Mouse (Mus musculus): ENCODE results near the gene 2900011O08Rik. TPM values are rescaled to one million over a fixed set of nuclear protein-coding genes. Genes with fewer than 3 reads are reported as not detected.

The 2900011O08Rik gene
- polyA plus RNA-seq, 1 experiment from 2014 or later = 1.5 TPM

DNA sequence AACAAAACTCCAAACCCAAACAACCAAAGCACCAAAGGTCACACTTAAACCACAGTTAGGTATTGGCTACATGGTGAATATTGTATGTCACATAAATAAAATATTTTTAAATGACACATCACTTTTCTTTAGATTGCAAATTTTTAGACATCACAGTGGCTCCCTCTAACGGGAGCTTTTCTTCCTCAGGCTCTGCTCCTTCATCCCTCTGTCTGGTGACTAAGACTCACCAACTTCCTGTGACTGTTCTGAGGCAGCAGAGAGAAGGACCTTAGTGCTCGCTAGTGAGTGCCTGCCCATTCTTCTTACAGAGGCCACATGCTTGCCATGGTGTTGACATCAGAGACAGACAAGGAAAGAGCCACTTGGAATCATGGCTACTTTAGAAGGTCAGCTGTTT is 125.7 kb downstream of the 2900011O08Rik start:
- Histone ChIP-seq H3K9me3 (ENCODE audit: control insufficient read depth, low read length) (no peaks in the 10 kb centered on the region), H3K27ac (ENCODE audit: low read depth, low read length) (no peak overlapping the region), H3K27me3 (ENCODE audit: control insufficient read depth, insufficient read depth, low read length) (no peaks in the 10 kb centered on the region), H3K9ac (ENCODE audit: low read depth, low read length) (no peak overlapping the region), H3K36me3 (ENCODE audit: control insufficient read depth, insufficient read depth, low read length) (peaks cover 75% of the 10 kb centered on the region), H3K4me3 (ENCODE audit: low read length) (no peak overlapping the region), H3K4me2 (replicated peaks; ENCODE audit: low read depth, low read length) (no peak overlapping the region), H3K4me1 (ENCODE audit: control insufficient read depth, insufficient read depth, low read length) (no peaks in the 10 kb centered on the region)
- WGBS = 78% methylated on average over 2 of the region's 2 CpGs
- no peak for ATAC-seq (ENCODE audit: low FRiP score, low TSS enrichment)

- Histone ChIP-seq H3K27me3 (ENCODE audit: control insufficient read depth, insufficient read depth, low read length) (no peaks in the 10 kb centered on the region), H3K4me1 (ENCODE audit: control insufficient read depth, insufficient read depth, low read length) (no peaks in the 10 kb centered on the region), H3K27ac (ENCODE audit: low read depth, low read length) (no peak overlapping the region), H3K9me3 (ENCODE audit: control insufficient read depth, low read length) (no peaks in the 10 kb centered on the region), H3K9ac (ENCODE audit: low read depth, low read length) (no peak overlapping the region), H3K4me3 (ENCODE audit: low read length) (no peak overlapping the region), H3K4me2 (replicated peaks; ENCODE audit: low read depth, low read length) (no peak overlapping the region), H3K36me3 (ENCODE audit: control insufficient read depth, insufficient read depth, low read length) (peaks cover 82% of the 10 kb centered on the region)
- 98% methylated on average over 3 of the region's 3 CpGs for WGBS
- no peak for ATAC-seq (ENCODE audit: low FRiP score, low TSS enrichment)
Measured at GRCm38 (mm10) chr16:14112742-14113141, 126.3 kb downstream of the 2900011O08Rik start.

- Histone ChIP-seq H3K9ac (ENCODE audit: low read depth, low read length) (no peak overlapping the region), H3K27ac (ENCODE audit: low read depth, low read length) (no peak overlapping the region), H3K9me3 (ENCODE audit: control insufficient read depth, low read length) (no peaks in the 10 kb centered on the region), H3K36me3 (ENCODE audit: control insufficient read depth, insufficient read depth, low read length) (peaks cover 70% of the 10 kb centered on the region), H3K4me2 (replicated peaks; ENCODE audit: low read depth, low read length) (no peak overlapping the region), H3K4me1 (ENCODE audit: control insufficient read depth, insufficient read depth, low read length) (no peaks in the 10 kb centered on the region), H3K27me3 (ENCODE audit: control insufficient read depth, insufficient read depth, low read length) (no peaks in the 10 kb centered on the region), H3K4me3 (ENCODE audit: low read length) (no peak overlapping the region)
- WGBS = 83% methylated on average over 2 of the region's 2 CpGs
- ATAC-seq (ENCODE audit: low FRiP score, low TSS enrichment) = no peak
Measured at GRCm38 (mm10) chr16:14117299-14117698, 130.9 kb downstream of the 2900011O08Rik start.

DNA sequence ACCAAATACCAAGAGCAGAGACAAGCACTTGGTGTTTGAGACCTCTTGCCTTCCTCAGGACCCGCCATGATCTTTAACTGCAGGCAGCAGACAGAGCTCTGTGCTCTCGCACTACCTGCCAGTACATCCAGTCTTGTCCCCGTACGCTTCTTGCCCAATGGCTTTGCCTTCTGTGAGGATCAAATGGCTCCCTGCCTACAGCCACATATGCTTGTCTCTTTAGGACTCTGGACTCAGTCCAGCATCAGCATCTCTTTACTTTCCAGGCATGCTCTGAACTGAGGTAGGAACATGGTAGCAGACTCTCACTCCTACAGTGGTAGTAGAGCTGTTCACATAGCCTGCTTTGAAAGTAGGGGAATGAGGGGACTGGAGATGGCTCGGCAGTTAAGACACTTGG is 134.5 kb downstream of the 2900011O08Rik start:
- H3K36me3 ChIP-seq (ENCODE audit: control insufficient read depth, insufficient read depth, low read length) = peaks cover 74% of the 10 kb centered on the region
- no peak for ATAC-seq (ENCODE audit: low FRiP score, low TSS enrichment)
- H3K9me3 ChIP-seq (ENCODE audit: control insufficient read depth, low read length) = no peaks in the 10 kb centered on the region
- H3K4me2 ChIP-seq (replicated peaks; ENCODE audit: low read depth, low read length) = no peak overlapping the region
- no peak overlapping the region for H3K27ac ChIP-seq (ENCODE audit: low read depth, low read length)
- H3K9ac ChIP-seq (ENCODE audit: low read depth, low read length) = no peak overlapping the region
- H3K4me3 ChIP-seq (ENCODE audit: low read length) = no peak overlapping the region
- no peaks in the 10 kb centered on the region for H3K4me1 ChIP-seq (ENCODE audit: control insufficient read depth, insufficient read depth, low read length)
- 96% methylated on average over 5 of the region's 5 CpGs for WGBS
- H3K27me3 ChIP-seq (ENCODE audit: control insufficient read depth, insufficient read depth, low read length) = no peaks in the 10 kb centered on the region

- Histone ChIP-seq H3K27me3 (ENCODE audit: control insufficient read depth, insufficient read depth, low read length) (no peaks in the 10 kb centered on the region), H3K9me3 (ENCODE audit: control insufficient read depth, low read length) (no peaks in the 10 kb centered on the region), H3K4me3 (ENCODE audit: low read length) (no peak overlapping the region), H3K4me1 (ENCODE audit: control insufficient read depth, insufficient read depth, low read length) (no peaks in the 10 kb centered on the region), H3K27ac (ENCODE audit: low read depth, low read length) (no peak overlapping the region), H3K36me3 (ENCODE audit: control insufficient read depth, insufficient read depth, low read length) (peaks cover 75% of the 10 kb centered on the region), H3K4me2 (replicated peaks; ENCODE audit: low read depth, low read length) (no peak overlapping the region), H3K9ac (ENCODE audit: low read depth, low read length) (no peak overlapping the region)
- ATAC-seq (ENCODE audit: low FRiP score, low TSS enrichment) = no peak
- 93% methylated on average over 7 of the region's 7 CpGs for WGBS
Measured at GRCm38 (mm10) chr16:14121563-14121962, 135.2 kb downstream of the 2900011O08Rik start.

DNA sequence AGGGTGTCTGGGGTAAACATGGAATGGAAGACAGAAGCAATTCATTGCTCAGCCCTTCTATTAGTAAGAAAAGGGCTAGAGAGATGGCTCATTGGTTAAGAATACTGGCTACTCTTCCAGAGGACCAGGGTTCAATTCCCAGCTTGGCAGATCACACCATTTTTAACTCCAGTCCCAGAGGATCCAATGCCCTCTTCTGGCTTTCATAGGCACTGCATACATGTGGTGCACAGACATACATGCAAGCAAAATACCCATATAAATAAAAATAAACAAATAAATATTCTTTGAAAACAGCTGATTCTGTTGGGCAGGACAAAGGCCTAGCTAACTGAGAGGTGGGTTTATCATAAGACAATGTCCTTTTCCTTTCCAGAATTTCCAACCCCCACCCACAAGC is 136.2 kb downstream of the 2900011O08Rik start:
- Histone ChIP-seq H3K4me3 (ENCODE audit: low read length) (no peak overlapping the region), H3K9ac (ENCODE audit: low read depth, low read length) (no peak overlapping the region), H3K4me2 (replicated peaks; ENCODE audit: low read depth, low read length) (no peak overlapping the region), H3K27ac (ENCODE audit: low read depth, low read length) (no peak overlapping the region), H3K27me3 (ENCODE audit: control insufficient read depth, insufficient read depth, low read length) (no peaks in the 10 kb centered on the region), H3K9me3 (ENCODE audit: control insufficient read depth, low read length) (no peaks in the 10 kb centered on the region), H3K36me3 (ENCODE audit: control insufficient read depth, insufficient read depth, low read length) (peaks cover 76% of the 10 kb centered on the region), H3K4me1 (ENCODE audit: control insufficient read depth, insufficient read depth, low read length) (no peaks in the 10 kb centered on the region)
- no peak for ATAC-seq (ENCODE audit: low FRiP score, low TSS enrichment)

DNA sequence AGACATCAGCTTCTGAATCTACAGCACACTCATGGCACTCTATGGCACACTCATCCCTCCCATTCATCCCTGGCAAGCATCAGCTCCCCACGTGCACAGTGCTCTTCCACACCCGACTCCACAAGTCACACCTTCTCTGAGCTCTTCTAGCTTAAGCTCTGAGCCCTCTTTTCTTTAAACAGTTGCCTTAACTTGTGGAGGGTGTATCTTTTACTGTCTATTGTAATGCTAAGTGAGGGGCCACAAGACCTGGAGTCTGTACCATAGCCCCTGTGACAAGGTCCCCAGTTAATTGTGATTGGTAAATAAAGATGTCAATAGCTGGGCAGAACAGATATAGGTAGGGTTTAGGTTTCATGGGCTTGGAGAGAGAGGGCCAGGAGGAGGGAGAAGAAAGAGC is 137.5 kb downstream of the 2900011O08Rik start:
- no peak for ATAC-seq (ENCODE audit: low FRiP score, low TSS enrichment)
- Histone ChIP-seq H3K4me3 (ENCODE audit: low read length) (no peak overlapping the region), H3K27ac (ENCODE audit: low read depth, low read length) (no peak overlapping the region), H3K9me3 (ENCODE audit: control insufficient read depth, low read length) (no peaks in the 10 kb centered on the region), H3K4me2 (replicated peaks; ENCODE audit: low read depth, low read length) (no peak overlapping the region), H3K4me1 (ENCODE audit: control insufficient read depth, insufficient read depth, low read length) (no peaks in the 10 kb centered on the region), H3K36me3 (ENCODE audit: control insufficient read depth, insufficient read depth, low read length) (peaks cover 85% of the 10 kb centered on the region), H3K9ac (ENCODE audit: low read depth, low read length) (no peak overlapping the region), H3K27me3 (ENCODE audit: control insufficient read depth, insufficient read depth, low read length) (no peaks in the 10 kb centered on the region)
- WGBS = 72% methylated on average over 2 of the region's 2 CpGs

DNA sequence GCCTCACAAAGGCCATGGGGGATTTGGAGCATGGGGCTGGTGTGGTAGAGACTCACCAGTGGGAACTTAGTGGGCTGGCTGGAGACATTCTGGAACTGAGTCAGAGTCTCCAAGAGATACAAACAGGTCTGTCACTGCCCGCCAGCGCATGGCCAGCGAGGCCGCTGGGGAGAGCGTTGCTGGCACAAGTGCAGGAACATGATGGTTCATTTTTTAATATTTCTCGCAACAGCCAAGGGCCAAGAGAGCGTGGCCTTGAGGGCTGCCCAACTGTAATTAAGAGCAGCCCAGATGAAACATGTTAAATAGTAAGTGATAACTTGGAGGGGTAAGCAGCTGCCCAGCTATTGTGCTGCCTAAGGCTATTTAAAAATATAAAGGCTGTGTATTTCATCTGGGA is 138.3 kb downstream of the 2900011O08Rik start:
- WGBS = 96% methylated on average over 7 of the region's 7 CpGs
- Histone ChIP-seq H3K27ac (ENCODE audit: low read depth, low read length) (no peak overlapping the region), H3K9me3 (ENCODE audit: control insufficient read depth, low read length) (no peaks in the 10 kb centered on the region), H3K4me3 (ENCODE audit: low read length) (no peak overlapping the region), H3K9ac (ENCODE audit: low read depth, low read length) (no peak overlapping the region), H3K27me3 (ENCODE audit: control insufficient read depth, insufficient read depth, low read length) (no peaks in the 10 kb centered on the region), H3K4me2 (replicated peaks; ENCODE audit: low read depth, low read length) (no peak overlapping the region), H3K4me1 (ENCODE audit: control insufficient read depth, insufficient read depth, low read length) (no peaks in the 10 kb centered on the region), H3K36me3 (ENCODE audit: control insufficient read depth, insufficient read depth, low read length) (peaks cover 89% of the 10 kb centered on the region)
- ATAC-seq (ENCODE audit: low FRiP score, low TSS enrichment) = no peak

- ATAC-seq (ENCODE audit: low FRiP score, low TSS enrichment) = no peak
- WGBS = 88% methylated on average over 1 of the region's 1 CpGs
Measured at GRCm38 (mm10) chr16:14125253-14125652, 138.8 kb downstream of the 2900011O08Rik start.

GRCm38 (mm10) chr16:14128977-14129376 is 142.6 kb downstream of the 2900011O08Rik start:
- H3K27ac ChIP-seq (ENCODE audit: low read depth, low read length) = no peak overlapping the region
- no peak overlapping the region for H3K4me2 ChIP-seq (replicated peaks; ENCODE audit: low read depth, low read length)
- no peak overlapping the region for H3K4me3 ChIP-seq (ENCODE audit: low read length)
- H3K4me1 ChIP-seq (ENCODE audit: control insufficient read depth, insufficient read depth, low read length) = no peaks in the 10 kb centered on the region
- no peak overlapping the region for H3K9ac ChIP-seq (ENCODE audit: low read depth, low read length)
- peaks cover 95% of the 10 kb centered on the region for H3K36me3 ChIP-seq (ENCODE audit: control insufficient read depth, insufficient read depth, low read length)
- ATAC-seq (ENCODE audit: low FRiP score, low TSS enrichment) = no peak
- no peaks in the 10 kb centered on the region for H3K9me3 ChIP-seq (ENCODE audit: control insufficient read depth, low read length)
- no peaks in the 10 kb centered on the region for H3K27me3 ChIP-seq (ENCODE audit: control insufficient read depth, insufficient read depth, low read length)

More at GRCm38 (mm10) chr16:14125253-14125652, 138.8 kb downstream of the 2900011O08Rik start:
- no peak overlapping the region for H3K4me3 ChIP-seq (ENCODE audit: low read length)
- no peaks in the 10 kb centered on the region for H3K27me3 ChIP-seq (ENCODE audit: control insufficient read depth, insufficient read depth, low read length)
- H3K9ac ChIP-seq (ENCODE audit: low read depth, low read length) = no peak overlapping the region
- H3K27ac ChIP-seq (ENCODE audit: low read depth, low read length) = no peak overlapping the region
- no peak overlapping the region for H3K4me2 ChIP-seq (replicated peaks; ENCODE audit: low read depth, low read length)
- H3K9me3 ChIP-seq (ENCODE audit: control insufficient read depth, low read length) = no peaks in the 10 kb centered on the region
- H3K4me1 ChIP-seq (ENCODE audit: control insufficient read depth, insufficient read depth, low read length) = no peaks in the 10 kb centered on the region
- H3K36me3 ChIP-seq (ENCODE audit: control insufficient read depth, insufficient read depth, low read length) = peaks cover 91% of the 10 kb centered on the region
